Mouse (Mus musculus) gastrocnemius, postnatal 10 days (tissue): ENCODE data around the gene Rap2c. TPM values are rescaled to one million over a fixed set of nuclear protein-coding genes. Genes with fewer than 3 reads are reported as not detected.

Experiments used
- DNase-seq: peaks from one replicate; pipeline ENCODE4 v3.0.0; 2021; ENCODE audit warnings: mixed read lengths
- long read RNA-seq, 2 experiments: library from polyadenylated mRNA; stranded (forward); transcript quantifications; one replicate each; pipeline ENCODE4 v2.0.0; 2021
- total RNA-seq, 2 experiments: library from RNA; stranded (reverse); gene quantifications; 2 replicates each; pipeline ENCODE4 v1.2.3; 2021

Rap2c gene
- total RNA-seq: 10 to 100 TPM; 37.2 to 37.3 TPM
- long read RNA-seq, experiment 1, transcript Rap2c-201 (3 exons, 3,545 nt): major isoform, 5 of 28 reads
- long read RNA-seq, experiment 1, partial matches to known transcripts: 2 of 28 reads
- long read RNA-seq, experiment 1, other reads (novel, unspliced or antisense): 21 of 28 reads
- long read RNA-seq, experiment 2, partial matches to known transcripts: 0 of 32 reads
- long read RNA-seq, experiment 2, other reads (novel, unspliced or antisense): 29 of 32 reads

GRCm38 (mm10) chrX:51017851-51018785 is at the start of gene Rap2c:
TSS of gene Rap2c (minus strand) at chrX:51018018.
- DNase-seq: peak; percentile 57

- no peak for DNase-seq
Observed at GRCm38 (mm10) chrX:51066539-51067286, 48.9 kb upstream of the Rap2c start.

GRCm38 (mm10) chrX:51065773-51066172 is 48.0 kb upstream of the Rap2c start:
- DNase-seq: peak; percentile 39

- DNase-seq: no peak
Observed at GRCm38 (mm10) chrX:51065158-51065664, 47.4 kb upstream of the Rap2c start.

GRCm38 (mm10) chrX:51060220-51060619 is 42.4 kb upstream of the Rap2c start:
- DNase-seq: no peak

GRCm38 (mm10) chrX:51058741-51059140 is 40.9 kb upstream of the Rap2c start:
- no peak for DNase-seq

- DNase-seq: no peak
Observed at GRCm38 (mm10) chrX:51058317-51058716, 40.5 kb upstream of the Rap2c start.

- DNase-seq: no peak
Observed at GRCm38 (mm10) chrX:51051680-51052461, 34.1 kb upstream of the Rap2c start.

- DNase-seq: no peak
Observed at GRCm38 (mm10) chrX:51035678-51036209, 17.9 kb upstream of the Rap2c start.

GRCm38 (mm10) chrX:51019884-51020283 is 2.1 kb upstream of the Rap2c start:
- peak; percentile 32 for DNase-seq

- peak; percentile 69 for DNase-seq
Observed at GRCm38 (mm10) chrX:51018786-51019179, 965 bp upstream of the Rap2c start.

GRCm38 (mm10) chrX:51016926-51017325 is 892 bp downstream of the Rap2c start:
- no peak for DNase-seq

- DNase-seq: no peak
Observed at GRCm38 (mm10) chrX:51012280-51012679, 5.5 kb downstream of the Rap2c start.

GRCm38 (mm10) chrX:51010323-51010722 is 7.5 kb downstream of the Rap2c start:
- no peak for DNase-seq

- DNase-seq: no peak
Observed at GRCm38 (mm10) chrX:51000791-51001190, 17.0 kb downstream of the Rap2c start.

- DNase-seq: no peak
Observed at GRCm38 (mm10) chrX:50995310-50995709, 22.5 kb downstream of the Rap2c start.

- DNase-seq: no peak
Observed at GRCm38 (mm10) chrX:50991324-50991723, 26.5 kb downstream of the Rap2c start.

GRCm38 (mm10) chrX:50989940-50990339 is 27.9 kb downstream of the Rap2c start:
- no peak for DNase-seq

- DNase-seq: no peak
Observed at GRCm38 (mm10) chrX:50988581-50988980, 29.2 kb downstream of the Rap2c start.

- DNase-seq: no peak
Observed at GRCm38 (mm10) chrX:50978428-50978827, 39.4 kb downstream of the Rap2c start.

- DNase-seq: no peak
Observed at GRCm38 (mm10) chrX:50972145-50972544, 45.7 kb downstream of the Rap2c start.
